Mouse (Mus musculus) mature B cell (primary cell): ENCODE measurements around the gene Opn1mw.

Experiments used
- in situ Hi-C: fragments of 300-500 bp; cut with MboI; formaldehyde crosslinking; loops from 2 replicates; pipeline ENCODE4 v1.14.3; 2019

Opn1mw gene

GRCm38 (mm10) chrX:74127164-74127563, at the start of gene Opn1mw:
Gene Opn1mw, plus strand, starts transcription at chrX:74127464.
- in situ Hi-C loops, result loop anchor here (25.0 kb wide), 1 partner anchor 110 kb away; the partner anchor contains the start of gene Flna

- in situ Hi-C loops, result no loop called here
Measured at GRCm38 (mm10) chrX:74084276-74084837, 42.9 kb upstream of the Opn1mw start.

- in situ Hi-C loops, result no loop called here
Measured at GRCm38 (mm10) chrX:74084946-74085498, 42.2 kb upstream of the Opn1mw start.

GRCm38 (mm10) chrX:74085601-74086038, 41.6 kb upstream of the Opn1mw start:
- in situ Hi-C loops, result no loop called here

GRCm38 (mm10) chrX:74095130-74095529, 32.1 kb upstream of the Opn1mw start:
- in situ Hi-C loops, result no loop called here

GRCm38 (mm10) chrX:74103457-74104188, 23.6 kb upstream of the Opn1mw start:
- in situ Hi-C loops, result no loop called here

- in situ Hi-C loops, result no loop called here
Measured at GRCm38 (mm10) chrX:74105916-74106315, 21.3 kb upstream of the Opn1mw start.

- in situ Hi-C loops, result no loop called here
Measured at GRCm38 (mm10) chrX:74108747-74109146, 18.5 kb upstream of the Opn1mw start.

- in situ Hi-C loops, result no loop called here
Measured at GRCm38 (mm10) chrX:74114036-74114435, 13.2 kb upstream of the Opn1mw start.

GRCm38 (mm10) chrX:74115511-74115910, 11.8 kb upstream of the Opn1mw start:
- in situ Hi-C loops, result no loop called here

- in situ Hi-C loops, result loop anchor here (5.0 to 25.0 kb wide), 2 partner anchors 112 to 287 kb away; partner anchors contain the start of gene Flna
Measured at GRCm38 (mm10) chrX:74124975-74125374, 2.3 kb upstream of the Opn1mw start.

GRCm38 (mm10) chrX:74135263-74135662, 8.0 kb downstream of the Opn1mw start, which contains the start of gene Mecp2:
Gene Mecp2, minus strand, starts transcription at chrX:74135363.
- in situ Hi-C loops, result loop anchor here (25.0 kb wide), 1 partner anchor 102 kb away; the partner anchor contains the start of gene Flna

GRCm38 (mm10) chrX:74167738-74168137, 40.5 kb downstream of the Opn1mw start, which contains the start of gene Tex28:
Gene Tex28, minus strand, starts transcription at chrX:74167838.
- in situ Hi-C loops, result no loop called here

GRCm38 (mm10) chrX:74176959-74177358, 49.7 kb downstream of the Opn1mw start, which contains the start of gene Tktl1:
Gene Tktl1, plus strand, starts transcription at chrX:74177259.
- in situ Hi-C loops, result no loop called here
